Mouse (Mus musculus) retina, adult 2 months (tissue): Measurements from ENCODE around the gene Ccl20.

Source experiments
- DNase-seq: peaks from one replicate; pipeline ENCODE4 v3.0.0-alpha.2; 2012; ENCODE audit warnings: low read depth, low spot score

Gene Ccl20

GRCm38 (mm10) chr1:83138721-83139120 lies 22.2 kb downstream of the Ccl20 start:
- no peak for DNase-seq

- no peak for DNase-seq
These were observed 24.9 kb downstream of the Ccl20 start for GRCm38 (mm10) chr1:83141510-83141909.

- no peak for DNase-seq
These were observed 25.5 kb downstream of the Ccl20 start for GRCm38 (mm10) chr1:83142055-83142454.

- no peak for DNase-seq
These were observed 30.0 kb downstream of the Ccl20 start for GRCm38 (mm10) chr1:83146547-83146946.

- DNase-seq = no peak
These were observed 33.7 kb downstream of the Ccl20 start for GRCm38 (mm10) chr1:83150227-83150626.

GRCm38 (mm10) chr1:83152961-83153360 lies 36.4 kb downstream of the Ccl20 start:
- DNase-seq = no peak

GRCm38 (mm10) chr1:83156876-83157275 lies 40.3 kb downstream of the Ccl20 start:
- DNase-seq = no peak

GRCm38 (mm10) chr1:83159603-83160002 lies 43.0 kb downstream of the Ccl20 start, which contains the start of gene Daw1:
Gene Daw1 (plus strand): TSS chr1:83159752.
- DNase-seq = peak; percentile 9

- DNase-seq = no peak
These were observed 45.1 kb downstream of the Ccl20 start for GRCm38 (mm10) chr1:83161658-83162057.

- no peak for DNase-seq
These were observed 47.5 kb downstream of the Ccl20 start for GRCm38 (mm10) chr1:83164027-83164426.
